Mouse (Mus musculus): ENCODE results near the gene Pcnx2.

DNA sequence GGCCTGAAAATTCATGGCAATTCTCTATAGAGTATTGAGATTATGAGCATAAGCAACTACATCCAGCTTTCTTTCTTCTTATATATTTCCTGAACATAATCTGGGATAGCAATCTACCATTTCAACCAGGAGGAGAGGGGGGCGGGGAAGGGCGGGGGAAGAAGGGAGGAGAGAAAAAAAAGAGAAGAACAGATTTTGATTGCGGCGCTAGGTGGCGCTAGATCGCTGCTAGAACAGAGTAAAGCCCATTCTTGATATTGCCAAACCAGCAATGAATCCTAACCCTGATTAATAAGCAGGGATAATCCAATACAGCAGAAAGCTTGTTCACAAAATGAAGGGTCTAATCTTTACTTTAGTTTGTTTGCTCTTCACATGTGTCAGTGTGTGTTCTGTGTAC lies 782 bp upstream of the Pcnx2 start:
- peak; percentile 78 for TF ChIP-seq CTCF (IDR thresholded peaks at IDR 0.05; ENCODE audit: borderline replicate concordance, extremely low read depth, insufficient read depth, insufficient read length)
- no peak for TF ChIP-seq POLR2A (IDR thresholded peaks at IDR 0.05; ENCODE audit: borderline replicate concordance, extremely low read depth, insufficient read depth, insufficient read length, poor library complexity, severe bottlenecking)
